Mouse (Mus musculus) heart, postnatal 0 days (tissue): ENCODE results near the gene Galnt17.

Source experiments
- CTCF ChIP-seq: IDR thresholded peaks from 2 replicates; pipeline ENCODE4 v1.5.1; 2016; ENCODE audit warnings: antibody characterized with exemption, control low read depth, low read depth
- EP300 ChIP-seq: IDR thresholded peaks from 2 replicates; pipeline ENCODE4 v1.6.1; 2016; ENCODE audit warnings: antibody characterized with exemption, low read depth

DNA sequence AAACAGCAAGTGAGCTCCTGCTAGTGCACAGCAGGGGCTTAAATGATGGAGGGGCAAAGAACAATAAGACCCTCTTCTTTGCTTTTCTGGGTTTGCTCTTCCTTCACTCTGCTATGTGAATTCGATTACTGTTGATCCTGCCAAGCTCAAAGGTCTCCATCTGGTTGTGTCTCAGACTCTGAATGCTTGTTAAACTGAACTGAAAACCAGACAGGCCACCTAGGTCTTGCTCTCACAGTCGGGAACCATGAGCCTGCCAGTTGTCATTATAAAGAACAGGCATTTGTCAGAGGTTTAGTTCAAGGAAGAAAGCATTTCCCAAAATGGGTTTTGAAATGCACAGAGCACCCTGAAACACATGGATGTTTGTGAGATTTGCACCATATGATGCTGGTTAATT lies 107.2 kb downstream of the Galnt17 start:
- TF ChIP-seq CTCF (no peak), EP300 (no peak)
